Mouse (Mus musculus): Measurements from ENCODE around the gene Rhox7b. TPM values are rescaled to one million over a fixed set of nuclear protein-coding genes. Genes with fewer than 3 reads are reported as not detected.

Rhox7b gene
- not detected for polyA plus RNA-seq (2017; shearing (Covaris generic))

GRCm38 (mm10) chrX:37897132-37897531 is at the start of gene Rhox7b:
TSS of gene Rhox7b (minus strand) at chrX:37897232.

DNA sequence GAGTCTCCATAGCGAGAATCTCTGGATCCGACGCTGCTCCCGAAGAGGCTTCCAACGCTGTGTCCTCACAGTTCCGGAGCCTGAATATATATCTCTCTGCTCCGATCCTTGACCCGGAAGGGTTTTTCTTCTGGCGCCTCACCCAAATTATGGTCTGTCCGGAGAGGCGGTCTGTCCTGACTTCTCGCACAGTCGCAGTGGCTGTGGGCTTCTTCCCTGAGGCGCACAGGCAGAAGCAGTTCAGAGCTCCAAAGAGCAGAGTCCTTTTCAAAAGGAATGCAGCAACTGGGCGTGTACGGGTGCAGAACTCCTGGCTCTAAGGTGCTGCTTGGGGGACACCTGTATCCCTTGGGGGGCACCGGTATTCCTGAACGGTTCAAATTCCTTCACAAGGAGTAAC is 4.6 kb upstream of the Rhox7b start, which contains the start of gene Rhox9:
TSS of gene Rhox9 (minus strand) at position 101 of the 400 bp plus-strand sequence.

DNA sequence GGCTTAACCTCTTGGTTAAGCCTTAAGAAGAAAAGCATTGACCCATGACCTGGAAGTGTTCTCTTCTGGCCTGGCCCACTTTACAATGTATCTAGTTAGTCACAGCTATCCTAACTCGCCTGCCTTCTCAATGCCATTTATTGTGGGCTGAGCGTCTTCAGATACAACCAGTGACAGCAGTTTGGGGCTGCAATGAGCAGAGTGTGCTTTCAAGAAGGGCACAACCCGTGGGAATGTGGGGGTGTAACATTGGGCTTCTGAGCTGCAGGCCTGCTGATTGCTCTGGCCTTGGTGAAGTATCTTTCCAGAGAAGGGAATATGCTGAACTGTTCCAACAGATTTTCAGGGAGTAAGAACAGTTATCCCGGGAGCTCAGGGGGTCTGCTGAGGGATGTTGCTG is 18.2 kb downstream of the Rhox7b start, which contains the start of gene Rhox8:
TSS of gene Rhox8 (minus strand) at position 101 of the 400 bp plus-strand sequence.

Other genes starting within 250 kb of the Rhox7b start
- gene Rhox4g, start 245.9 kb downstream of the Rhox7b start, polyA plus RNA-seq (2017; shearing (Covaris generic)) = not detected
- gene Rhox3h, start 228.5 kb downstream of the Rhox7b start, polyA plus RNA-seq (2017; shearing (Covaris generic)) = not detected
- not detected for gene Rhox2h, start 224.0 kb downstream of the Rhox7b start, polyA plus RNA-seq (2017; shearing (Covaris generic))
- gene Rhox5, start 92.4 kb downstream of the Rhox7b start, polyA plus RNA-seq (2017; shearing (Covaris generic)) = not detected
- gene Rhox6, start 70.3 kb downstream of the Rhox7b start, polyA plus RNA-seq (2017; shearing (Covaris generic)) = not detected
- gene Rhox7a, start 65.5 kb downstream of the Rhox7b start, polyA plus RNA-seq (2017; shearing (Covaris generic)) = not detected
- gene Rhox8, start 18.3 kb downstream of the Rhox7b start, polyA plus RNA-seq (2017; shearing (Covaris generic)) = not detected
- gene Rhox9, start 4.5 kb upstream of the Rhox7b start, polyA plus RNA-seq (2017; shearing (Covaris generic)) = not detected
- gene Btg1-ps1, start 121.6 kb upstream of the Rhox7b start, polyA plus RNA-seq (2017; shearing (Covaris generic)) = not detected
- not detected for gene Btg1-ps2, start 145.9 kb upstream of the Rhox7b start, polyA plus RNA-seq (2017; shearing (Covaris generic))
- gene Rhox10, start 169.2 kb upstream of the Rhox7b start, polyA plus RNA-seq (2017; shearing (Covaris generic)) = not detected
- gene Rhox11, start 187.9 kb upstream of the Rhox7b start, polyA plus RNA-seq (2017; shearing (Covaris generic)) = not detected
- gene Rhox12, start 213.7 kb upstream of the Rhox7b start, polyA plus RNA-seq (2017; shearing (Covaris generic)) = not detected
- not detected for gene Rhox13, start 224.0 kb upstream of the Rhox7b start, polyA plus RNA-seq (2017; shearing (Covaris generic))